Mouse (Mus musculus) right cerebral cortex, postnatal 4 days (tissue): ENCODE results near the gene Nop2.
A peak's percentile ranks its signal among the peaks of the same experiment; 100 is the strongest.

Experiments used
- DNase-seq: peaks from one replicate; pipeline ENCODE4 v3.0.0-alpha.2; 2022

Gene Nop2

DNA sequence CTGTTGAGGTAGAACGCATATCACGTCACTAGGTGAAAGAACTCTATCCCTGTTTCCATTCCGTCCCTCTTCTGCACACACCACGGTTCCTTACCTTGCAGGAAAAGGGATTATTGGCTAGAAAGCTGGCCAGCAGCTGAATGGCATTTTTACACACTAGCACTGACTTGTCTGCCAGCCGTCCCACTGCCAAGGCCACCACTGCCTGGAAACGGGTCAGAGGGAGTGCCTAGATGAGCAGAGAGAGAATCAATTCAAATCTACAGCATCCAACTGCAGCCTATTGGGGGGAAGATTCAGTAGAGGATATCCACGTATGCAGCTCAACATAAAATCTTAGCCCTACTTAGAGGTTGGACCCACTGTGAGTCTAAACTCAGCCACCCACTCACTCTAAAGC lies 47.9 kb downstream of the Nop2 start:
- DNase-seq: no peak

- DNase-seq: no peak
These were observed 50.4 kb downstream of the Nop2 start for GRCm38 (mm10) chr6:125182133-125182532.

DNA sequence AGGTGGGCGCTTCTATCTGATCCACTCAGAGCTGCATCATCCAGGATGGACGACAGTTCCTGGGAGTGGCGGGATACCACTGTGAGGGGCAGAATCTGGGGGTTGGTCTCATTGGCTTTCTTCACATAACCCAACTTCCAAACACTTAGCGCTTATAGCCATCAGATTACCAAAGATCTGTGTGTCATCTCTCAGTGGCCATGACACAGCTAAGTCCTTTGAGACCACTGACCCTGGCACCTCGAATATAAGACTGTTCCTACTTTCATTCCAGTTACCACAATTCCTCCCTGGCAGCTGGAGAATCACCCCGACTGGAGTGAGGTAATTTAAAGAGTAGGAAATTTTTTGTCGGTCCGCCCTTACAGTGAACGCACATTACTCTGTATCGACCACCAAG lies 54.5 kb downstream of the Nop2 start:
- no peak for DNase-seq

- no peak for DNase-seq
These were observed 59.1 kb downstream of the Nop2 start for GRCm38 (mm10) chr6:125190816-125191215.

DNA sequence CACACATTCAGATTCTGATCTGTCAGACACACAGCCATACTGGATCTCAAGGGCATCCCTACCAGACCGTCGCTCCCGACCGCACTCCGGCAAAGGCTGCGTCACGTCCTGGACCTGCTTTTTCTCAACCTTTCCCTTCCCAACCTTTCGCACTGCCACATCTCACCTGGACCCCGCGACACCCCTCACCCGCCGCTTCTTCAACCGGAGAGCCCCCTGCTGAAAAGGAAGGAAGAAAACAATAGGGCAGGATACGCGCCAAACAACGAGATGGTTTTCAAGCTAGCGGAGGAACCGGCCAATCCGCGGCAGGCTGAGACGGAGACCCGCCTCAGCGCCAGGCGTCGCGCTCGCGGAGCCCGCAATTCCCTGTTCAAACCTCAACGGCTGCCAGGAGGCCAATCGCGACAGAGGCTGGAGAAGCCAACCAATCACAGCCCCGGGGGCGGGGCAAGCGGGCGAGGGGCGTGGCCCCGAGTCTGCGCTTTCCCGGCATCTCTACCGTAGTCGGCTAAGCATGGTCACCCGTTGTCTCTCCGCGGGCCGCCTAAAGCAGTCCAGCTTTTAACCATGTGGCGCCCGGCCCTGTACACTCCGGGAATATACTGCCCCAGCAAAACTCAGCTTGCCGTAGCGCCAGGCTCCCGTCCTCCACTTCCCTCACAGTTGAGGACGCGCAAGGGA lies 59.8 kb downstream of the Nop2 start, which contains the start of the genes Ncapd2 and Mrpl51:
Gene Ncapd2 (minus strand): TSS at position 370 of the 684 bp plus-strand sequence.
Gene Mrpl51 (plus strand): TSS at position 470 of the 684 bp plus-strand sequence.
- DNase-seq: peak; percentile 99

DNA sequence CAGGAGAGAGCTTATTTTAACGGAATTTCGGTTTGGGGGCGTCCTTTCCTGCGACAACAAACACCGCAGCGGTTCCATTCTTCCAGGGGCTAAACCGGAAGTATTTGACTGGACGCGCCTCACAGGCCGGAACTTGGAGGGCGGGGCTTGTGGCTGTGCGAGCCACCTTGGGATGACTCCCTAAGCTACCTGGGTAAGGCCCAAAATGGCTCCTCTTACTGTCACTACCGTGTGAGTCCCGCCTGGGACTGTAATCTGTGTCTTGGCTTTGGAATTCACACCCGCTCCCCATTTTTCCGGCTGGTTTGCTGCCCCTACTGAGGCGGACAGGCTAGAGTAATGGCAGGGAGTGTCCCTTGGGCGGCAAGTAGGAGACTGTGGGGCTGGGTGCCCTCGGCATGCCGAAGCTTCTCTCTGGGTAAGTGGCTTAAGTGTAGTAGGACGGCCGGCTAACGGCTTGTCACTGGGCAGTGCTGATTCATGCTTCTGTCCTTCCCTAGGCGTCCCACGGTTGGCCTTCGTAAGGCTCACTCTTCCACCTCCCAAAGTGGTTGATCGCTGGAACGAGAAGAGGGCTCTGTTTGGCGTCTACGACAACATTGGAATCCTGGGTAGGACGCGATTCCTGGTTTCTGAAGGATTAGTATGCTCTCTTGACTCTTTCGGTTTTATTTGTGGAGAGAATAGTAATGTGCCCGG lies 60.5 kb downstream of the Nop2 start:
- DNase-seq: peak; percentile 86

- DNase-seq: no peak
These were observed 61.1 kb downstream of the Nop2 start for GRCm38 (mm10) chr6:125192841-125193240.

- no peak for DNase-seq
These were observed 61.7 kb downstream of the Nop2 start for GRCm38 (mm10) chr6:125193390-125193789.
